Mouse (Mus musculus): Measurements from ENCODE around the gene Nectin2.

Nectin2 gene

DNA sequence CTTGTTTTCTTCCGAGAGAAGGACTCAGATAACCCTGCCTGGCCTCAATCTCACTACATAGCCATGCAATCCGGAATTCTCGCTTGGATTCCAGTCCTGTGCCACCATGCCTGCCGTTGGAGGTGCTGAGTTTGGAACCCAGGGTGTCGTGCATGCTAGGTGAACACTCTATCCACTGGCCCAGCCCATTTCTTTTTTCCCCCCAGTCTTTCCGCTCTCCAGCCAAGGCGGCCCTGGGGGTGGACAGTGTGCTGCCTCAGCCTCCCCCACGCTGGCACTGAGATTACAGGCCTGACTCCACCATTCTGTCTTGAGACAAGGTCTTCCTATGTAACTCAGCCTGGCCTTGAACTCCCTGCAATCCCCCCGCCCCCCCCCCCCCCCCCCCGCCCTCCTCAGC lies 4.3 kb downstream of the Nectin2 start:
- no peak for DNase-seq (ENCODE audit: low spot score in 2 of 2)

DNA sequence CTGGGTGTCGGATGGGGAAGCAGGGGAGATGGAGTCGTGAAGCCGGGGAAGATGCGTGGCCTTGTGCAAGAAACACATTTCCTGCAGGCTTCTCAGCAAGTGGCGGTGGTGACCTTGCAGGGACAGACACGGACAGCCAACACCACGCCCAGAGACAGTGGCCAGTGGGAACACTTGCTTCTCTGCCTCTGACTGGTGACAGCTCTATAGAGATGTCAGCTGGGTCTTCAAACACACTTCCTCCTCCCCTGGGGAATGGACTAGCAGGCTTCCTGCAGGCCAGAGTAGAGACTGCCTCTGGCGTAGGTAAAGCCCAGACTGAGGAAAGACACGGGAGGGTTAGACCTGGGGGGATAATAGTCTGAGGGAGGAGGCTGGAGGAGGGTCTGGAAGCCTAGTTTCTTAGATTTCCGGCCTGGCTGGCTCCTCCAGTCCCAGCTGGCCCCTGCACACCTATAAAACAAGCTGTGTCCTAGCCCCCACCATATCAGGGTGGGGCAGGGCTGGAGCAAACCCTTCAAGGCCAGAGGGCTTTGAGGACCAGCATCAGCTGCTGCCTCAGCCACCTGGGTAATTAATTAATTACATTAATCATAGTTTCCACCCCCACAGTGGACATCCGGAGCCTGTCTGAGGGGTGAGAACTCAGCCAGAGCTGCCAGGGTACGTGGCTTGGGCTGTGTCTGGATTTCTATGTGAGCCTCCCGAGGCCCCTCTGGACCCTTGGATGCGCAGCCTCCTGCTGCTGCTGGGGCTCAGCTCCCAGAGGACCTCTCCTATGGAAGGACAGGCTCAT lies 5.5 kb downstream of the Nectin2 start:
- no peak for DNase-seq (ENCODE audit: low spot score in 2 of 2)

DNA sequence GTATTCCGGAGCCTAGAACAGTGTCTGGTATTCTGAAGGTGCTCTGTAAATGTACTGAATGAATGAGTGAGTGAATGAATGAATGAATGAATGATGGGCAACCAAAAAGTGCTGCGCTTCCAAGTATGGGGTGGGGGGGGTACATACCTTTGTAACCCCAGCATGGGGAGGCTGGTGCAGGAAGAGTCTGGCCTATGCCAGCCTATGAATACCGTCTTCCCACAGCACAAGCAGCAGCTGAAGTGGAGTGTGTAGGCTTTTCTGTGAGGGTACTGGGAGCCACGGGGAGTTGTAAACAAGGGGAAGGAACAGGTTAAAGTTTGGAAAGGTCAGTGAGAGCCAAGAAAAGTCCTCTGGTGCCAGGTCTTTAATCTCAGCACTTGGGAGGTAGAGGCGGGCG lies 6.5 kb downstream of the Nectin2 start:
- no peak for DNase-seq (ENCODE audit: low spot score in 2 of 2)

DNA sequence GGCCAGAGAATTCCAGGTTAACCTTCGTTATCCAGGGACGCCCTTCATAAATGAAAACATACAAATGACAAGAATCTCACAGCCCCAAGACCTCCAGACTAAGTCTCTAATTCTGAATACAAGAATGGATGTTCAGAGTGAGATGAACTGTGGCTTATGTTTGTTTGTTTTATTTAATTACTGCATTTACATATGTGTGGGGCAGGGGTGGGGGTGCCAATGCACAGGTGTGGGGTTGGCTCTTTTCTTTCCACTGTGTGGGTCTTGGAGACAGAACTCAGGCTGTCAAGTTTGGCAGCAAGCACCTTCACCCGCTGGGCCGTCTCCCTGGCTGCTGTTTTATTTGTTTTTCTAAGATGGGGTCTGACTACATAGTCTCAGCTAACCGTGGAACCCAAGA lies 7.8 kb downstream of the Nectin2 start:
- no peak for DNase-seq (ENCODE audit: low spot score in 2 of 2)

DNA sequence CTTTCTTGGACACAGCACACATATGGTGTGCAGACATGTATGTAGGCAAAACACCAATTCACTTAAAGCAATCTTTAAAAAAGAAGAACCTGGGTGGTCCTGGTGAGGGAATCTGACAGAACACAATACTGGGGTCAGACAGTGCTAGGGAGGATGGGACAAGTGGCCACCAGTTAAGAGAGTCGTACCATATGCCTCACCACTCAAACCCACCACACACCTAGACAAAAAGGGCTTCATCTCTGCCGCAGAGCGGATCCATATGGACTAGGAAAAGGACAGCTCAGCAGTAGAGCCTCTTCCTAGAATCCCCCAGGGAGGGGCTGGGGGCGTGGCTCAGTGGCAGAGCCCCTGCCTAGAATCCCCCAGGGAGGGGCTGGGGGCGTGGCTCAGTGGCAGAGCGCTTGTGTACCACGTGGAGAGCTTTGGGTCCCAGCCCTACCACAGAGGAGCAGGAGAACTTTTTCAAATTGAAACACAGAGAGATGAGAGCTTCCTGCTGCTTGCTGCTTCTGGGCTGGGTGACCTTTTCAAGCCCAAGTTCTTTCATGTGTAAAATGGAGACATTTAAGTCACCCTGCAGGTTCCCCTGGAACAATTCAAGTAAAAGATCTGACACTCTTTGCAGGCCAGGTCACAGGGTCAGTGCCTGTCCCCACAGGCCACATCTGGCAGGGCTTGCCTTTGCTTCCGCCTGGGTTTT lies 8.8 kb downstream of the Nectin2 start:
- no peak for DNase-seq (ENCODE audit: low spot score in 2 of 2)

DNA sequence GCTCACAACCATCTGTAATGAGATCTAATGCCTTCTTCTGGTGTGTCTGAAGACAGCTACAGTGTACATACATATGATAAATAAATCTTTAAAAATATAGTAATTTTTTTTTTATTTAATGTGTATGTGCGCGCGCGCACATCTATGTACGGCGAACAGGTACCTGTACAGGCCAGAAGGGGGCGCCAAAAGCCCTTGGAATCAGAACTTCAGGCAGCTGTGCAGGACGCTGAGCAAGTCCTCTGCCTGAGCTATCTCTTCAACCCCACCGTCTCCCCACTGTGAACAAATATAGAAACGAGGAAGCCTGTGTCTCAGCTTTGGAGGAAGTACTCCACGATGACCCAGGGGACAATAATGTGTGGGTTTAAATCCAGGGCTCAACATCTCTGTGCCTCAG lies 10.0 kb downstream of the Nectin2 start:
- DNase-seq (ENCODE audit: low spot score in 2 of 2): no peak

DNA sequence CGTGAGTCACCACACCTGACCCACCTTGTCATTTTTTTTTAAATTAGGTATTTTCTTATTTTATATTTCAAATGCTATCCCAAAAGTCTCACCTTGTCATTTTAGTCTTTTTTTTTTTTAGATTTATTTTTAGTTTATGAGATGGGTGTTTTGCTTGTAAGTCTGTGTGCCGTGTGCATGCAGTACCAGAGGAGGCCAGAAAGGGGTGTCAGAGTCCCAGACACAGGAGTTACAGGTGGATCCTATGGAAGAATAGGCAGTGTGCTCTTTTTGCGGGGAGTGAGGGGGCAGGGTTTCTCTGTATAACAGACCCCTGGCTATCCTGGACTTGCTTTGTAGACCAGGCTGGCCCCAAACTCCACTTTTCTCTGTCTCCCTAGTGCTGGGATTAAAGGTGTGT lies 11.5 kb downstream of the Nectin2 start:
- no peak for DNase-seq (ENCODE audit: low spot score in 2 of 2)

DNA sequence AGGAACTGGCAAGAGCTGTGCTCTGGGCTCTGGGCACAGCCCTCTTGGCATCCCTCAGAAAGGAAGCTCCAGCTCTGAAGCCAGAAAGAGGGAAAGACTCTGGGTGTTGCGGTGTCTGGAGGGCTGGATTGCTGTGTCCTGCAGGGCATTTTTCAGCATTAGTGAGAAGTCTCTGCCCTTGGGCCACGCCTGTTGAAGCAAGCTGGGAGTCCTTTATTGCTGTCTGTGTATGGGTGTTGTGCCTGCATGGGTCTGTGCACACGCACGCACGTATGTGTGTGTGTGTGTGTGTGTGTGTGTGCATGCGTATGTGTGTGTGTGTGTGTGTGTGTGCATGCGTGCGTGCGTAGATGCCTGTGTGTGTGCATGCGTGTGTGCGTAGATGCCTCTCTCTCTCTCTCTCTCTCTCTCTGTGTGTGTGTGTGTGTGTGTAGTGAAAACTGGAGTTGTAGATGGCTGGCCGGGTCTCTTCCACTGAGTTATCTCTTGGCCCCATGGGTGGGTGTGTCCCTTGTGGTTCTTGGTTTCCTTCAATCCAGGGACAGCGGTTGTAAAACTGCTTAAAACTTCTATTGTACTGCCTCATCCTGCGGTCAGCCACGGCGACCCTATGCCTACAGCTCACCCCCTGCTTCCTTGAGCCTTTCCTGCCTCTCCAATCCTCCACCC lies 13.8 kb downstream of the Nectin2 start:
- no peak for DNase-seq (ENCODE audit: low spot score in 2 of 2)

DNA sequence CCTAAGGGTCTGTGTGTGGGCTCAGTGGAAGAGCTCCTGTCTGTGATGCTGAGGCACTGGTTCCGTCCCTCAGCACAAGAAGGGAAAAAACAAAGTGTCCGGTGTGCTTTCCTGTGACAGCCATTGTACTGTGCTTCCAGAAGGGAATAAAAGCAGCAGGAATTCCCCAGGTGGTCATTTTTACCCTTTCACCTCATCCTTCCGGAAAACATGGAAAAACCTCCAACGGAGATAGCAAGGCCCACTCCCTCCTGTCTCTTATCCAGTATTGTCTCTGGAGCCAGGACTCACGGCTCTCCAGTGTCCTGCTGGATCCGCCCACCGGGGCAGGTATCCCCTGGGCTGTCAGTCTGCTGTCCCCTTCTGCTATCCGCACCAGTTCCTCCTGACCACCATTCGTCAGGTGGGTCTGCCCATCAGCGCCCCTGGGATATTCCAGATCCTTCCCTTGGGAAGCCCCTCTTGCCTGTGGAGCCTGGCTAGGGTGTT lies 16.1 kb downstream of the Nectin2 start:
- no peak for DNase-seq (ENCODE audit: low spot score in 2 of 2)

DNA sequence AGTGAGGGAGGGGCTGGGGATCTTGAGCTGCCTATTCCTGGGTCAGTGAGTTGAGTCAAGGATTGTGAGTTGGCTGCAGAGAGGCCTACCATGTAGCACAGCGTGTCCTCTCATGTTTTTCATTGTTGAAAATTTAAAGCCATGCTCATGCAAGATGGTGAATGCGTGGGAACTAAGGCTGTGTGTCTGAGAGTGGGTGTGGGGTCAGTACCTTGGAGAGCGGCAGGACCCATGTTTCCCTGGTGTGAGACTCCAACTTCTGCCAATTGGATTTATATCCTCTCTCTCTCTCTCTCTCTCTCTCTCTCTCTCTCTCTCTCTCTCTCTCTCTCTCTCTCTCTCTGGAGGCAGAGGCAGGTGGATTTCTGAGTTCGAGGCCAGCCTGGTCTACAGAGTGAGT lies 23.7 kb downstream of the Nectin2 start:
- DNase-seq (ENCODE audit: low spot score in 2 of 2): no peak

DNA sequence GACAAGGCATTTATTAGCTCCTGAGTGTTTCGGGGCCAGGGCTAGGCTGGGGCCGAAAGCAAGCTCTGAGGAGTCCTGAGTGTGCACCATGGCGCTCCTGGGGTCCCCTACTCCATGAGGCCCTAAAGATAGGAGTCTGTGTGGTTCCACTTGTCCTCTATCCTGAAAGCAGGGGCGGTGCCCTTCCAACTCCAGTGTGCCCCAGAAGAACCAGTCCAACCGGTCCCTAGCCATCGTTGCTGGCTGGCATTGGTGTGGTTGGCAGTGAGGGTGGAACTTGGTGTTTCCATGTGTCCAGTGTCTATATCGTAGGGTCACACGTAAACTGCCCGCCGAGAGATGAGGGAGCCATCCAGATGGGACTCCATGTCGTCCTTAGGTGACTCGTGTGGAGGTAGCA lies 26.1 kb downstream of the Nectin2 start:
- DNase-seq (ENCODE audit: low spot score in 2 of 2): no peak

DNA sequence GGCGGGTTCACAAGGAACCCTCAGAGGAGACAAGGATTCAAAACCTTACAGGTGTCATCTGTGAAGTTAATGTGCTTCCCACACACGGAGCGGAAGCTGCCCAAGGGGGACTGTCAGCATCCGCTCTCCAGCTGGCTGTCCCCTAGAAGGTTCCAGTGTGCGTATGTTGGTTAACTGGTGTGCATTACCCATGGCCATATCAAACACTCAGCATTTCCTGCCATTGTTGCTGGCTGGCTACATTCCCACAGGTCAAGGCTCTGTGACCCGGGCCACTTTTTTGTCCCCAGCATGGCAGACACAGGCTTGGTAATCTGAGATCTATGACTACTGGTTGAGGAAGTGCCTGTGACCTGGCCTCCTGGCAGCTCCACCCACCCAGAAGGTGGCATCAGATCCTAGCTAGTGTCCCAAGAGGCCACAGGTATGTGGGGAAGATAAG lies 27.5 kb downstream of the Nectin2 start:
- DNase-seq (ENCODE audit: low spot score in 2 of 2): no peak

DNA sequence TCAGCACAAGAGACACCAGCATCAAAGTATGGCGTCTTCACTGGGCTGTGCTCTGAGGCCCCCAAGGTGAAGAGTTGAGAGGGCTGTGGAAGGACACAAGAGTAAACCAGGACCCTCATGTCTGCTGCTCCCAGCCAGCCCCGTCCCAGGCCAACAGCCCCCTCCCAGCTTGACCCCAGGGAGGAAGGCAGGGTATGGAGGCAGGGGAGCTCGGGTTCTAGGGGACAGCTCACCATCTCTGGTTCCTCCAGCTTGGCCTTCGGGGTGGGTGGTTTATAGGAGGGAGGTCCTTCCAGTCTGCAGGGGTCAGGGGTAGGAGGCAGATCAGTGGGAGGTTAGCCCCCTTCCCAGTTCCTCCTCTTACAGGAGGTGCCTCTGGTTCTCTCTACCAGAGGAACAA lies 31.1 kb downstream of the Nectin2 start:
- DNase-seq (ENCODE audit: low spot score in 2 of 2): no peak

DNA sequence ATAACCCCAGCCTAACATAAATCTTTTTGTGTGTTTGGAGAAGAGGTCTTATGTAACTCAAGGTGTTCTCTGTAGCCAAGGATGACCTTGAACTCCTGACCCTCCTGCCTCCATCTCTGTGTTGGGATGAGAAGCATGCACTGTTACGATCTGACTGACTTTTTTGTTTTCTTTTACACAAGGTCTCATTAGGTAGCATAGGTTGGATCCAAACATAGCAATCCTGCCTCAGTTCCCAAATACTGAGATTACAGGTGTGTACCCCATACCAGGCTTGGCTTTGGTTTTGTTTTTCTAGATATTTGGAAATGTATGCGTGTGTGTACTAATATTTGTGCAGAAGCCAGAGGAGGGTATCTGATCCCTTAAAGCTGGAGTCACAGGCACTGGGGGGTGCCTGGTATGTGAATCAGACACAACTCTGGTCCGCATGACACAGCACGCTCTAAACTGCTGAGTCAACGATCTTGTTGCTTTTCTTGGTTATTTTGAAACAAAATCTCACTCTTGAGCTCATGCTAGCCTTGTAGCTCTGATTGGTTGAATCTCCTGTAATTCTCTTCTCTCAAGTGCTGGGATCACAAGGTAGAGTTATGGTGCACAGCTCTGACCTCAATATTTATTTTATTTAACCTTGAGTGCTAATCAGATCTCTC lies 31.9 kb downstream of the Nectin2 start:
- no peak for DNase-seq (ENCODE audit: low spot score in 2 of 2)

DNA sequence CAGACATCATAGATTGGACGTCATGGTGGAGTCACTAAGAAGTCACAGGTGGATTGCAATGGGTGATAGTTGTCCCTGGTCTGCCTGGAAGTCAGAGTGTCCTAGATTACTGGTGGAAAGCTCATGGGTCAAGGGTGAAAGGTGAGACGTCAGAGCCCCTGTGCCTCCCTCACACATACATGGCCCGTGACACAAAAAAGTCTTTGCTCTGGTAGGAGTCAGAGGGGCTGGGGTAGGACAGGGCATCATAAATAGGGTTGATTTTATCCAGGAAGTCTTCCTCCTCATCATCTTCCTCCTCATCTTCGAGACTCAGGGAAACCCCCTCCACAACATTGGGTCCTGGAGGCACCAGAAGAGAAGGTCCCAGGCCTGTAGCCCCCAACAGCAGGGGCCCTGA lies 32.9 kb downstream of the Nectin2 start:
- DNase-seq (ENCODE audit: low spot score in 2 of 2): no peak

DNA sequence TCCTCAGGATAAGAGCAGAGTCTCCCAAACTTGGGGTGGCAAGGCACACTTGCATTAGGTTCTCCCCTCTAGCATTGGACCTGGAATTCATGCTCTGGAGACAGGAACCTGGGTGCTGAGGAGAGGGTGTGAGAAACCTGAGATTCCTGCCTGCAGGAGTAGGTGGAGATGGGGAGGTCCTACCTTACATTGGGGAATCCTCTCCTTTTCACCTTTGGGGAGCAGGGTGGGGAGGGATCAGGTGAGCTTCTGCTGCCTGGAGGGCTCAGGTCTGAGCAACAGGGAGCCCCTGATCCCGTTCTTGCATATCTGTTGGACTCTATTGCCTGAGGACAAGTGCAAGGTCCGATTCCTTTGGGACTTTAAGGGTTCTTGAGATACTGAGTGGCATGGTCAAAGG lies 33.5 kb downstream of the Nectin2 start:
- DNase-seq (ENCODE audit: low spot score in 2 of 2): no peak

DNA sequence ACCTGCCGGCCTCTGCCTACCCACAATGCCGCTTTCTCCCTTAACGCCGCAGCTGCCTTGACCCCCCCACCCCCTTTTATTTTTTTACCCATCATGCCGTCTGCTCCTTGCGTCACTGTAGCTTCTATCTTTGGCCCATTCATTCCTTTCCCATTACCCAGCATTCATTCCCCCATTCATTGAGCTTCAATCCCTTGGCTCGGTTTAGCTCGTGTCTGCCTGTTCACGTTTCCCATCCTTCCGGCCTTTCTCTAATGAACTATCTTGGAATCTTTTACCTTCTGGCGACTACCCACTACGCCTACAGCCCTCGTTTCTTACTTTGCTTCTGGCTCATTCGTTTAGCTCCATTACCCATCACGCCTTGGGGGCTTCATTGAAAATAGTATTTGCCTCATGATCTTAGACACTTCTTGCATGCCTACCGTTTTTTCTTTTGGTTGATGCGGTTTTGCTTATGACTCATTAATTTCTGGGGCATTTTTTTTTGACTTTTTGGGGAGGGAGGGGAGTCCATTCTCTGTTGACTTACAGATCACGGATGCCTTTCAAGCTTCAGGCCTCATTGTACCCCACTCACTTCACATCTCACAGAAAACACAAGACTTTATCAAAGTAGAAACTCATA lies 34.1 kb downstream of the Nectin2 start:
- DNase-seq (ENCODE audit: low spot score in 2 of 2): no peak

DNA sequence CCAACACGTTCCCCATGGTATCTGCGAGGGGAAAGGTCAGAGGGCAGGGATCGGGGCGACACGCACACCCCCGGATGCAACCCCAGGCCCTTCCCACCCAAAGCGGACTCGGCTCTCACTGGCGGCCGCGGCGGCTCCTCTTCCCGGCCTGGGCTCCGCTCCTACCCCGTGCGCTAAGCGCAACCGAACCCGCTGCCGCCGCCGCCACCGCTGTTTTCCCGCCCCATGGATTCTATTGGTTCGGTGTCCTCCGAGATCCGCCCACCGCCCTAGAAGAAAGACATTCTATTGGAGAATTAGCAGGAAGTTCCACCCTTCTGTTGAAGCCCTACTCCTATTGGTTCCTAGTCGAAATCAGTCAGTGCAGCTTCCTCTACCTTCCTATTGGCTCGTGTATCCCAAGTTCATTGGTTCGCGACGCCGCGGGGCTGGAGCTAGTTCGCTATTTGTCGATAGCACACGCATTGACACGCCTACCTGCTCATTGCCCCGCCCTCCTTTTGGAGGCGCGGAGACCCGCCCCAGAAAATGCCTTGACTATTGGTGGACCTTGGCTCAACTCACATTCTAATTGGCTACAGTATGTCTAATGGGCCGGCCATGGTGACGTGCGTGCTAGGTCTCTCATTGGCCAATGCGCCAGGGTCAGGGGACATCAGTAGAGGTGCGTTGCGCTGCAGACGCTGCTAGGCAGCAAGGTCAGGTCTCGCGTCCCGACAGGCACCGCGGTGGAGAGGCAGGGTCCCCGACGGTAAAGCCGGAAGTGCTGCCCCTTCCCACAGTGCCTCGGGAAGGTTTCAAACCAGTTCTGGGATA lies 34.8 kb downstream of the Nectin2 start, which contains the start of gene Tomm40:
Gene Tomm40, minus strand, starts transcription at position 200 of the 816 bp plus-strand sequence.
- peak; percentile 94 to 99 for DNase-seq (ENCODE audit: low spot score in 2 of 2)

DNA sequence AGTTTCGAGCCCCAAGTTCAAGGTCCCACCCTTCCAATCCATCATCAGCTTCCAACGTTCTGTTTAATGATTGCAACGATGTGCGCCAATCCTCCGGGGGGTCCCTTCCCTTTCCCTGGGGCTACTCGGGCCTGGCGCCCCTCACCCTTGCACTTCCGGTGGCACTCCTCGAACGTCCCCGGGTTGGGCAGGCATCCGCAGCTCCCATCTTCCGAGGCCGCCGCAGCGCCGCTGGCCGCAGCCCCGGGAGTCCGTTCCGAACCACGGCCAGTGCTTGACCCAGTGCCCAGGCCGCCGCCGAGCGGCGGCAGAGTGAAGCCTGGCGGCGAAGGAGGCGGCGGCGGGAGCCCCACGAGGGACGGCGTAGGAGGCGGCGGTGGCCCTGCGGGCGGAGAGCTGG lies 35.4 kb downstream of the Nectin2 start:
- no peak for DNase-seq (ENCODE audit: low spot score in 2 of 2)

DNA sequence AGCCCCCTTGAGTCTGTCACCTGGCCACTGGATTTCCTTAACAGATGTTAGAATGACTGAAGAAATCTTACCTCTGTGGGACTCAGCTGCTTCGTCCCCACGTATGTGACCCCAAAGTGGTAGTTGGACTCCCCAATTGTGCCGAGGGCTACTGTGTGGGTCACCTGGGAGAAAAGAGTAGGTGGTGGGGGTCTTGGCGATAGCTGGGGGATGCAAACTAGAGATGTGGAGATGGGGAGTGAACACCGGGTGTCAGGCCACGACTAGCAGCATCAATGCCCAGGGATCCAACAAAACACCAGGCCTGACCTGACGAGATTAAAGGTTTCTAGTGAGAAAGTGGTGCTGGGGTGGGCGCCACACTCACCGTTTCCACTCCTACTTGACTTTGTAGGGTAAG lies 36.7 kb downstream of the Nectin2 start:
- no peak for DNase-seq (ENCODE audit: low spot score in 2 of 2)

DNA sequence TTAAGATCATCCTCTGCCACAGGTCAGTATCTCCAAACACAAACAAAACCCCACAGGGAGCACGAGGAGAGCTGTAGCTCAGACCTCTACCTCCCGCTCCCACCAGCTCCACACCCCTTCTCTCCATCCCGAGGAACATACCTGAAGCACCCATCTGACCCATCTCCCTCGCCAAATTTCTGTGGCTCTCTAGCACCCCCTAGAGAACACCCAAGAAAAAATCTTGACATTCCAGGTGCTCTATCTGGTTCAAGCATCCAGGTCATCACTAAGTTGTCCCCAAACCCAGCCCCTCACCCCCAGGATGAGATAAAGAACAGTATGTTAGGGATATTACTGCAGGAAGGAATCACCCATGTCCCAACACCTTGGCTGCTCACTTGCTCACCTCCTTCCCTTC lies 37.1 kb downstream of the Nectin2 start:
- no peak for DNase-seq (ENCODE audit: low spot score in 2 of 2)

All from spleen, postnatal 10 days (tissue).